Mouse (Mus musculus): ENCODE results near the gene Trnp1. TPM values are rescaled to one million over a fixed set of nuclear protein-coding genes. Genes with fewer than 3 reads are reported as not detected.
A peak's percentile ranks its signal among the peaks of the same experiment; 100 is the strongest.
"Not testable (repeated sequence)": the region's sequence is repeated elsewhere in the genome, so short reads cannot be mapped to it uniquely, and the experiment has no call there.

Trnp1 gene
- 0.14 and 0.27 TPM in 2 replicates for polyA plus RNA-seq (2016; fragmentation: Nextera tagmentation; extraction: Ambion mirVana)

DNA sequence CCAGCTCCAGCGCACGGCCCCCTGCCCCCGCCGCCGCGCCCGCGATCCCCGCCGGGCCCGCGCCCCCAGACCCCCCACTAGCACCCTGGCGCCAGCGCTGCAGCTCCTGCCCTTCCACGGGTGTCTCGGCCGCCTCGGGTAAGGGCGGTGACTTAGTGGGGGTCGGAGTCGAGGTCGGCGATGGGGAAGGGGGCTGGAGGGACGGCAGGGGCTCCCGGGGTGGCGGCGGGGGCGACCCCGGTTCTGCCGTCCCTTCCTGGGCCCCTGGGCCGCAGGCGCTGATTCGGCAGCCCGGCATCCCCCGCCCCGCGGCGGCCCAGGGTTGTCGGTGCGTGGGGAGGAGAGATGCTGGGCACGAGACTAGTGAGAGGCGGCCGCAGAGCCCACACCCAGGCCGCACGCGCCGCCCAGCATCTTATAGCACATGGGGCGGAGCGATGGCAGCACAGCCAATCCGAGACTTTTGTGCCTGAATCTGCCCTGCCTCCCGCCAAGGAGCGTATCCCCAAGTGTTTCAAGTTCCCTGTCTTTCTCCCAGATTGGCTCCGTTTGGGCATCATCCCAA lies at the start of gene Trnp1:
Gene Trnp1 (minus strand): TSS at position 391 of the 565 bp plus-strand sequence.
- Histone ChIP-seq H3K9me3 (replicated peaks) (no peaks in the 10 kb centered on the region), H3K36me3 (no peaks in the 10 kb centered on the region), H3K27ac (no peak within 1 kb of the TSS), H3K9ac (peak within 1 kb of the TSS; percentile 43; the same call in 1 of the 2 replicates), H3K4me2 (peak within 1 kb of the TSS; percentile 76), H3K4me1 (peaks cover 23% of the 10 kb centered on the region), H3K27me3 (replicated peaks) (peaks cover 100% of the 10 kb centered on the region), H3K4me3 (peak within 1 kb of the TSS; percentile 51)
- ATAC-seq, result 0 out of 2 replicates have a peak, but pooled peaks have one; percentile 46
- under 1% methylated on average over 53 of the region's 53 CpGs for WGBS (ENCODE audit: insufficient replicate concordance)

DNA sequence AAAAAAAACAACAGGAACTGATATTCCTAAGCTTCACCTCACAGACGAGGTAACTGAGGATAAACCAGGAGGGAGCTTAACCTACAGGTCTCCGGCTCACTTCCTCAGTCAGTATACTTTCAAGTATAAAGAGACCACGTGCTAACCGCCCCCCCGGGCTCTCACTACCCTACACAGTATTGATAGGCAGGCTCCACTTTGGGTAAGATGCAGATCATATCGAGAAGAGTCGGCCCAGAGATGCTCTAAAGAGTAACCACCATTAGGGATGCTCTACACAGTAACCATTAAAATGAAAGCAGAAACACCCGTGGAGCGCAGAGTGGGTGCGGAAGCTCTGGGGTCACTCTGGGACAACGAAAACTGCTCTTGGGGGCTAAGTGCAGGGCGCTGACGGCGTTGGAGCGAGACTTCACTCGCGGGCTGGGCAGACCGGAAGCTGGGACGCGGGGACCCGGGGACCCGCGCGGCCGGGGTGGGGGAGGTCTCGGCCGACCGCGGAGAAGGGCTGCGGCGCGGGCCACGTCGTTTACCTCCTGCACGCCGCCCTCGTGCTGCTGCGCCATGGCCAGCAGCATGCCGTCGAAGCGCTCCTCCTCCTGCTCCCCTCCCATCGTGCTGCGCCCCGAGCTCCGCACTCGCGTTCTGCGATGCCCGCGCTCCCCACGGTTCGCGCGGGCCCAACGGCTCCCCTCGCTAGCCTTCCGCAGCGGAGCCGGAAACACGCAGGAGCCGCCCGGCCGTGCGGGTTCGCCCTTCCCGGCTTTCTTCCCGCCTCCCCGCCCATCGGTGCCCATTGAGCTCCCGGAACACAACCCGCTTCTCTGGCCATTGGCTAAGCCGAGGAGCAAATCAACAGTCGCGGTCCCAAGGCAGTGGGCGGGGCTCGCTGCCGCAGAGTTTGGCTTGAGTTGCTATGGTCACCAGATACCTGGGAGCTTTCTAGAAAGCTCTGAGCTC lies 47.2 kb upstream of the Trnp1 start, which contains the start of gene Nudc:
Gene Nudc (minus strand): TSS at position 725 of the 960 bp plus-strand sequence.
- Histone ChIP-seq H3K9ac (peak within 1 kb of the TSS; percentile 92), H3K9me3 (replicated peaks) (no peaks in the 10 kb centered on the region), H3K27ac (peak within 1 kb of the TSS; percentile 83), H3K27me3 (replicated peaks) (no peaks in the 10 kb centered on the region), H3K4me3 (peak within 1 kb of the TSS; percentile 83), H3K4me2 (peak within 1 kb of the TSS; percentile 75), H3K4me1 (peaks cover 24% of the 10 kb centered on the region), H3K36me3 (peaks cover 37% of the 10 kb centered on the region)
- ATAC-seq, result peak; percentile 98
- WGBS (ENCODE audit: insufficient replicate concordance), result 1% methylated on average over 63 of the region's 77 CpGs

DNA sequence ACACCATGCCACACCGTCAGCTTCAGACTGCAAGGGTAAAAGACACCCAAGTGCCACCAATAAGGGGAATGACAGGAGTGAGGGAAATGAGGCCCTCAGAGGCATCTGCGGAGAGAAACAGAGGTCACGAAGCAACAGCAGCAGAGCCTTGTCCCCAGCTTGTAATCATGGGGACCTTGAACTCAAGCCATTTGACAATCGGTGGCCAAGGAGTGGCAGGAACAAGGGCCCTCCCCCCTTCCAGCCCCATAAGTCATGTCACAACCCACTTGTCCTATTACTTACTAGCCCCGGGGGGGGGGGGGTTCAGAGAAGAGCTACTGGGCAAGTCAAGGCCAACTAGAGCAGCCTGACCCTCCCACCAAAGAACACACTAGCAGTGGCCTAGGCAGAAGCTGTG lies 38.3 kb upstream of the Trnp1 start:
- no peak for ATAC-seq
- no peaks in the 10 kb centered on the region for H3K27me3 ChIP-seq (replicated peaks)
- H3K4me3 ChIP-seq, result no peak overlapping the region
- no peaks in the 10 kb centered on the region for H3K9me3 ChIP-seq (replicated peaks)
- no peak overlapping the region for H3K27ac ChIP-seq
- H3K4me2 ChIP-seq, result no peak overlapping the region
- H3K4me1 ChIP-seq, result peaks cover 3% of the 10 kb centered on the region; the same call in 1 of the 2 replicates
- H3K36me3 ChIP-seq, result peaks cover 99% of the 10 kb centered on the region
- H3K9ac ChIP-seq, result no peak overlapping the region
- 81% methylated on average over 5 of the region's 5 CpGs for WGBS (ENCODE audit: insufficient replicate concordance)

DNA sequence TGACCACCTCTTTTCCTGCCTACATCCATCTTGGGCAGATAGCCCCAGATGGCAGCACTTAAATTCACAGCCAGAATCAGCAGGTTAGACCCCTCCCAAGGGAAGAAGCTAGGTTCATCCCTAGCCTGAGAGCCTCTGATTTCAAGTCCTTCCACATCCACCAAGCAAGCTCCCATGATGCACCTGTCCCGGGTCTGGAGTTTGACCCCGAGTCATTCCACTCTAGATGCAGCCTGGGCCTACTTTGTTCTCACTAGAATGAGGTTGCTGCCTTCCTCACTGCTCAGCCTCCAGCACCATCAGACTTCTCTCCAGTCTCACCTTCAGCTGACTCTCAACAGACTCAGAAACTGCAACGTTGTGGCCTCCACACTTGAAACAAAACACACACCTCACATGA lies 37.7 kb upstream of the Trnp1 start:
- H3K9ac ChIP-seq, result no peak overlapping the region
- no peak overlapping the region for H3K27ac ChIP-seq
- H3K4me2 ChIP-seq, result no peak overlapping the region
- peaks cover 99% of the 10 kb centered on the region for H3K36me3 ChIP-seq
- H3K27me3 ChIP-seq (replicated peaks), result no peaks in the 10 kb centered on the region
- no peak for ATAC-seq
- WGBS (ENCODE audit: insufficient replicate concordance), result 66% methylated on average over 3 of the region's 3 CpGs
- H3K4me1 ChIP-seq, result peaks cover 3% of the 10 kb centered on the region; the same call in 1 of the 2 replicates
- H3K9me3 ChIP-seq (replicated peaks), result no peaks in the 10 kb centered on the region
- H3K4me3 ChIP-seq, result no peak overlapping the region

DNA sequence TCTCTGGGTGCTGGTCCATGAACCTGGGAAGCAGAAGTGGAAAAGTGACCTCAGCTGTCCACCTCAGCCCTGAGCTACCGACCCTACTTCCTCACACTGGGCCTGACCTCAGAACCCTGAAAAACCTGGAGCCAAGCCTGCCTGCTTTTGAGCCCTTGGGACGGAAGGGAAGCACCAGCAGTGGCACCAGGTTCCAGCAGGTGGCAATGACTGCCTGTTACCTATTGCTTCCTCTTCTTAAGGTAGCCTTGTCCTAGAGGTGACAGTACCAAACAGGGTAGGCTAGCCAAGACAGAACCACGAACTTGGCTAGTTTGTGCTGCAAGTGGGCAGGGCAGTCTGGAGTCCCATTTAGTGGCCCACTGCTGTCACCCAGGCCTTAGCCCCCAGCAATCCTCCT lies 34.4 kb upstream of the Trnp1 start:
- H3K9me3 ChIP-seq (replicated peaks), result no peaks in the 10 kb centered on the region
- no peak for ATAC-seq
- peaks cover 96% of the 10 kb centered on the region for H3K36me3 ChIP-seq
- H3K27ac ChIP-seq, result no peak overlapping the region
- no peaks in the 10 kb centered on the region for H3K27me3 ChIP-seq (replicated peaks)
- no peak overlapping the region for H3K4me3 ChIP-seq
- H3K4me1 ChIP-seq, result peaks cover 7% of the 10 kb centered on the region; the same call in 1 of the 2 replicates
- 74% methylated on average over 3 of the region's 3 CpGs for WGBS (ENCODE audit: insufficient replicate concordance)
- H3K9ac ChIP-seq, result no peak overlapping the region
- no peak overlapping the region for H3K4me2 ChIP-seq

DNA sequence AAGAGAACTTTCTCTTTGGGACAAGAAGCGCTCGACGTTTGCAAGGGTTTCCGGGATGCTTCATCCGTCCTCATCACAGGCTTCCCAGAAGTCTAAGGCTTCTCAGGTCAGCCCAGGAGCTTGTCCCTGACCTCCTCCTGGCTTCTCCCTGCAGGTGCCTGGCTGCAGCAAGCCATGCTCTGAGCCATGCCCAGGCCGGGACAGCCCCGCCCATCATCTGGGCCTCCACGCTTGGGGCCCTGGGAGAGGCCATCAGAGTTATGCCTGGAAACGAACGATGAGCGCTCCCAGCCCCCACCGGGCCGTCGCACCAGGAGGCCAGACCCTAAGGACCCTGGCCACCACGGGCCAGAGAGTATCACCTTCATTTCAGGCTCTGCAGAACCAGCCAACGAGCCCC lies 29.4 kb upstream of the Trnp1 start:
- ATAC-seq, result no peak
- no peak overlapping the region for H3K9ac ChIP-seq
- no peak overlapping the region for H3K27ac ChIP-seq
- 66% methylated on average over 16 of the region's 16 CpGs for WGBS (ENCODE audit: insufficient replicate concordance)
- H3K4me3 ChIP-seq, result no peak overlapping the region
- H3K36me3 ChIP-seq, result peaks cover 47% of the 10 kb centered on the region
- H3K9me3 ChIP-seq (replicated peaks), result no peaks in the 10 kb centered on the region
- peaks cover 3% of the 10 kb centered on the region; the same call in 1 of the 2 replicates for H3K27me3 ChIP-seq (replicated peaks)
- H3K4me2 ChIP-seq, result no peak overlapping the region
- peaks cover 5% of the 10 kb centered on the region; the same call in 1 of the 2 replicates for H3K4me1 ChIP-seq

DNA sequence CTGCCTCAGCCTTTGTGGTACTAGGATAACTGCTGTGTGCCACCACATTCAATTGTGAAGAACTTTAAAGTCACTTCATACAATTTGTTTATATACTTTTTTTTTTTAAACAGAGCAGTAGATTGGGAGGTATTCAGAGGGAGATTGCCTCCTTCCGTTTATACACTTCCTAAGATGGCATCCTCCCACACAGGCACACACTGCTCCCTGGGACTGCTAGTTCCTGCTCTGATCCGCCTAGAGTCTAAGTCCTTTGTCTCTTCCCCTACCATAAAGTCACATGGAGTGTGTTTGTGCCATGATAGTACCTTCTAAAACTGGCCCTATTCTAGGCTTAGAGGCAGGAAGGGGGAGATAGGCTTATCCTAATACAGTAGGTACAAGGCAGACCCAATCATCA lies 23.2 kb upstream of the Trnp1 start:
- Histone ChIP-seq H3K27me3 (replicated peaks) (peaks cover 63% of the 10 kb centered on the region), H3K4me2 (no peak overlapping the region), H3K9ac (no peak overlapping the region), H3K9me3 (replicated peaks) (no peaks in the 10 kb centered on the region), H3K27ac (no peak overlapping the region), H3K4me1 (peaks cover 9% of the 10 kb centered on the region; the same call in 1 of the 2 replicates), H3K4me3 (no peak overlapping the region), H3K36me3 (no peaks in the 10 kb centered on the region)
- ATAC-seq, result no peak
- WGBS (ENCODE audit: insufficient replicate concordance), result 40% methylated on average over 2 of the region's 2 CpGs

DNA sequence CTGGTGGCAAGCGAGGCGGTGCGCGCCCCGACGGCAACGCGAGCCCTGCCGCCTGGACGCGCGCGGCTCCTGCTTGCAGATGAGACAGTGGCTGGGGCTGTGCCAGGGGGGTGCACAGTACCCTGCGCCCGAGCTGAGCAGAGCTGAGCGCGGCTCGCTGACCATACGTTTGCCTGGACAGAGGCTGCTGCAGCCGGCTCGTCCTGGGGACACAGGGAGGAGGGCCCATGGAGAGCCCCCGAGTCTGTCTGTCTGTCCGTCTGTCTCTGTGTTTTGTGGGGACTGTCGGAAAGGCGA lies 21.0 kb upstream of the Trnp1 start:
- Histone ChIP-seq H3K4me2 (peak overlapping the region; percentile 63), H3K36me3 (no peaks in the 10 kb centered on the region), H3K4me3 (peak overlapping the region; percentile 49), H3K27ac (no peak overlapping the region), H3K9me3 (replicated peaks) (no peaks in the 10 kb centered on the region), H3K27me3 (replicated peaks) (peaks cover 73% of the 10 kb centered on the region), H3K4me1 (peaks cover 9% of the 10 kb centered on the region; the same call in 1 of the 2 replicates), H3K9ac (no peak overlapping the region)
- 13% methylated on average over 24 of the region's 25 CpGs for WGBS (ENCODE audit: insufficient replicate concordance)
- ATAC-seq, result no peak

DNA sequence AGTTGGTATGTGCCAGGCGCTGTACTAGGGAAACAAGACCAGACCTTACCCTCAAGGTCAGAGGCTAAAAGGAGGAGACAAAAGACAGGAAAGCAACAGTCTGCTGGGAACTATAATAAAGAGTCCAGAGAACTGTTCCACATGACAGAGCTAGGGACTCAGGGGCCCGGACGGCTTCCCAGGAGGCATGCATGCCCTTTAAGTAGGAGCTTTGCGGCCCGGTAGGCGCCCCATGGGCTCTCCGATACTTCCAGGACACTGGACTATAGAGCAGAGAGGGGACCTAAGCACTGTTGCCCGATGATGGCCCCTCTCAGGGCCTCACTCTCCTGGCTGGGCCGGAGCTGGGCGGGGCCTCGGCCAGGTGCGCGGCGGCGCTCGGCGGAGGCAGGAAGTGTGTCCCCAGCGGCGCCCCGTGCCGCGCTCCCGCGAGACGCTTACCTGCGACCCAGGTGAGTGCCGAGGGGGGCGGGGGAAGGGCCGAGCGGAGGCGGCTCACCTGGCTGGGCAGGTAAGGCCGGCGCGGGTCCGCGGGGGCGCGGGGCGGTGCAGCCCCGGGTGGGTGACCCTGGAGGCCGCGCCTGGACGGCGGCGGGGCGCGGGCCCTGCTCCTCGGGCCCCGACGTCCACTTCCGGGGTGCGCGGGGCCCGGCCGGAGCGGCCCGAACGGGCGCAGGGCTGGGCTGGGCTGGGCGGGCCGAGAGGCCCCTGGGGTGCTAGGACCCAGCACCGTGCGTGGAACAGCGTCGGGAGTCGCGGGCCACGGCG lies 20.4 kb upstream of the Trnp1 start, which contains the start of gene Kdf1:
Gene Kdf1 (plus strand): TSS at position 363 of the 768 bp plus-strand sequence.
- Histone ChIP-seq H3K4me2 (peak within 1 kb of the TSS; percentile 63), H3K27me3 (replicated peaks) (peaks cover 73% of the 10 kb centered on the region), H3K36me3 (no peaks in the 10 kb centered on the region), H3K4me1 (peaks cover 9% of the 10 kb centered on the region; the same call in 1 of the 2 replicates), H3K4me3 (peak within 1 kb of the TSS; percentile 49), H3K9me3 (replicated peaks) (no peaks in the 10 kb centered on the region), H3K27ac (no peak within 1 kb of the TSS), H3K9ac (no peak within 1 kb of the TSS)
- no peak for ATAC-seq
- 6% methylated on average over 54 of the region's 69 CpGs for WGBS (ENCODE audit: insufficient replicate concordance)

DNA sequence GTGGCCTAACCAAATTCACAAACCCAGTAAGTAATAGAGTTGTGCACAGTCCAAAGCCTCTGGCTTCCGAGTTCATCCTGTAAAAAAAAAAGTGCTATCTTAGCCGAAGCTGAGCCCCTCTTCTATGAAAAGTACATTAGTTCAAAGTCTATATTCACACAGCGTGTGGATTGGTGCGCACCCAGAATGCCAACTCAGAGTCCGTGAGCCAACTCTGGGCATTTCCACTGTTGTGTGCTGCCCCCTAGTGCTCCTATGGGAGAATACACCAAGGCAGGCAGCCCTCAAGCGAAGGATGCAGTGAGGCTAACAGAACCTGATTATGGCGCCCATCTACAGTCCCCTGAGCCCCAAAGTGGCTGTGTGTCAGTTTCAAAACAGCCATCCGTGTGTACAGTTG lies 14.6 kb upstream of the Trnp1 start:
- no peak overlapping the region for H3K4me3 ChIP-seq
- H3K9ac ChIP-seq, result no peak overlapping the region
- no peak overlapping the region for H3K4me2 ChIP-seq
- peaks cover 62% of the 10 kb centered on the region for H3K27me3 ChIP-seq (replicated peaks)
- no peaks in the 10 kb centered on the region for H3K4me1 ChIP-seq
- no peak overlapping the region for H3K27ac ChIP-seq
- H3K36me3 ChIP-seq, result no peaks in the 10 kb centered on the region
- ATAC-seq, result peak; percentile 49; the same call in 1 of the 2 replicates
- no peaks in the 10 kb centered on the region for H3K9me3 ChIP-seq (replicated peaks)
- WGBS (ENCODE audit: insufficient replicate concordance), result 7% methylated on average over 8 of the region's 8 CpGs

DNA sequence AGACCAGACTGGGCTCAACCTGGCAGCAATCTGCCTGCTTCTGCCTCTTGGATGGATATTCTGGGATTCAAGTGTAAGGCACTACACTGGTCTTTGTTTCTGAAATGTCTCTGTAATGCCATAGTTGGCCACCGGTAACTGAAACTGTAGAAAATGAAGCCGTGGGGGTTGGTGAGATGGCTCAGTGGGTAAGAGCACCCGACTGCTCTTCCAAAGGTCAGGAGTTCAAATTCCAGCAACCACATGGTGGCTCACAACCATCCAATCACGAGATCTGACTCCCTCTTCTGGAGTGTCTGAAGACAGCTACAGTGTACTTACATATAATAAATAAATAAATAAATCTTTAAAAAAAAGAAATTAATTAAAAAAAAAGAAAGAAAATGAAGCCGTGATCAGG lies 14.2 kb upstream of the Trnp1 start:
- H3K9ac ChIP-seq; ATAC-seq; H3K4me1 ChIP-seq; H3K36me3 ChIP-seq; H3K27ac ChIP-seq; H3K9me3 ChIP-seq (replicated peaks); H3K4me3 ChIP-seq; H3K4me2 ChIP-seq: not testable (repeated sequence)
- WGBS (ENCODE audit: insufficient replicate concordance), result 55% methylated on average over 5 of the region's 5 CpGs
- H3K27me3 ChIP-seq (replicated peaks), result peaks cover 62% of the 10 kb centered on the region
